Mouse (Mus musculus) left cerebral cortex, adult 11 months (tissue): Measurements from ENCODE around the gene Sgsm2.

Experiments used
- DNase-seq: peaks from one replicate; pipeline ENCODE4 v3.0.0; 2022; ENCODE audit warnings: low spot score

Gene Sgsm2

DNA sequence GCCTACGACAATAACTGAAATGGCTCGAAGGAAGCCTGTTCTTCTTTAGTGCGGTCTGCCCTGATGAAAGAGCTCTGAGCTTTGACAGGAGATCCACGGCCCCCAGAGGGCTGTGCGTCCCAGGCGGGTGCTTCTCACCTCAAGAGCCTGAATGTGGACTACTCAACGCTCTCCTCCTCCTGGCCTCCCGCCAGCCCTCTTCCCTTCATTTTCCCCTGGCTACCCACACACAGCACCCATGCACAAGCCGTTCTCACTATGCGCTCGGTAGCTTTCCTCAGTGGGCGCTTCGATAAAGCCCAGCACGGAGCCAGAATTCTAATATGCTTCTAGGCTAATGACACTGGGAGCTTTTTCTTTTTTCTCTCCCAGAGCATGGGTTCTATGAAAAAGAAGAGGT lies 14.9 kb downstream of the Sgsm2 start:
- DNase-seq = no peak

DNA sequence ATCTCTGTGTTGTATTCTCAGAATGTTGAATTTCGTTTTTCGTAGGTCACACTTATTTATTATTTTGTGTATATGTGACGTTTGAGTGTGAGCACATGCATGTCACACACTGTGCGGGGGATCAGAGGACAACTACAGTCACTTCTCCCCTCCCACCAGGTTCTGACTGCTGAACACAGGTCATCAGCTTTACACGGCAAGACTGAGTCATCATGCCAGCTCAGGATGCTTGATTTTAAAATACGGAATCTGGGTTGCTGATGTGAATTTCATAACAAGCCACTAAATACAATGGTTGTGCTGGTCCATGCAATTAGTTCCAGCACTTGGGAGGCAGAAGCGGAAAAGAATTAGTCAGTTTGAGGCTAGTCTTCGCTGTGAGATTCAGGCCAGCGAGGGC lies 15.9 kb downstream of the Sgsm2 start:
- no peak for DNase-seq

DNA sequence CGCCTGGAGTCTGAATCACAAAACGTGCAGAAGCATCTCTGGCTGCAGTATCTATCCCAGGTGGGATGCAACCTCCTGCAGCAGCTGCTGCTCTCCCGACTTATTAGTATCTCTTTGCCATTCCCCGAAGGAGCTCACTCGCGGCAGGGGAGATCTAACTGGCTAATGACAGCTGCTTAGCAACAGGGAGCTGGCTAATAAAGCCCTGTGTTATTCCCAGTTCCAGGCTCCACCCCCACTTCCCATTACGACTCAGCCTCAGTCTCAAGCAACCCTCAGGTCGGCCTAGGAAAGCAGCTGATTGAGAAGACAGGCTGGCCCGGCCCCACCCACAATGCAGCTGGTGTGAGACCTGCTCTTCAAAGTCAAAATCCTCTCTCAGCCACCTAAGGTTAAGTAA lies 20.1 kb downstream of the Sgsm2 start:
- peak; percentile 72 for DNase-seq

DNA sequence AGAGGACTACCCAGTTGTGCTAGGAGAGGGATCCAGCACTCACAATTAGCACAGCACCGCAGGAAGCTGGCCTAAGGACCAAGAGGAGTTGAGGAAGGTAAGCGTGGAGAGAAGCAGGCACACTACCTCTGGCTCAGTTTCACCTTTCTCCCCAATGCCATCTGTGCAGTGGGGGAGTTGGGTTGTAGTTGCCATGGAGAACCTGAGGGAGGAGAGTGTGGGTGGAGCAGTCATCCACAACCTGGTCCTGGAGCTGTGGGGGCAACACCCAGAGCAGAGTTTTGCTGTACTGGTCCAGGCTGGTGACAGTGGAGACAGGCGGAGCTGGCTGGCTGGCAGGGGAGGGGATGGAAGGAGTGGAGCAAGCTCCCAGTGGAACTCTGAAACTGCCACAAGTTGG lies 22.2 kb downstream of the Sgsm2 start:
- no peak for DNase-seq

DNA sequence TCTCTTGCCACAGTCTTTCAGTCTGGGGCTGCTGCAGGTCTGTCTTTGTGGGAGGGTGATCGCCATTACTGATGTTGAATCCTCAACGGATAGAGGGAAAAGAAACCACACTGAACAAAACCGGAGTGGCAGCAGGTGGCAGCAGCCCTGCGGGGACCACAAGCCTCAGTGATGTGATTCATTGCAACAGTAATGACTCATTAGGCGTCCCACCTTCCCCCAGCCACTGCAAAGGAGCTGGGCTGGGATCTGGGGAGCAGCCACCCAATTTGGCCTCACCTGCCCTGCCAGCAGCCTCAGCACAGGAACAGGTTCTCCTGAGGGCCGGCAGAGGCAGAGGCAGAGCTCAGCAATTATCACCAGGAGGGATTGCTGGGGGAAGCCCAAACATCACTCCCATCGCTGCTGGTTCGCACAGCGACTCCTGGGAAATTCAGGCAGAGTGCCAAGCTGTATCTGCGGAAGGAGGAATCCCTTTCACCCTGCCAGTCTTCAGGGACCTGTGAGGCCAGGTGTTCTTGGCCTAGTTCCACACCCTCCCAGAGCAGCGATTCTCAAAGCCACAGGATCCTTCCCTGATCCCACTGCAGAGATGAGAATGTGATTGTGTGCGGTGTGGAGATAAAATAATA lies 25.8 kb downstream of the Sgsm2 start:
- peak; percentile 35 for DNase-seq

DNA sequence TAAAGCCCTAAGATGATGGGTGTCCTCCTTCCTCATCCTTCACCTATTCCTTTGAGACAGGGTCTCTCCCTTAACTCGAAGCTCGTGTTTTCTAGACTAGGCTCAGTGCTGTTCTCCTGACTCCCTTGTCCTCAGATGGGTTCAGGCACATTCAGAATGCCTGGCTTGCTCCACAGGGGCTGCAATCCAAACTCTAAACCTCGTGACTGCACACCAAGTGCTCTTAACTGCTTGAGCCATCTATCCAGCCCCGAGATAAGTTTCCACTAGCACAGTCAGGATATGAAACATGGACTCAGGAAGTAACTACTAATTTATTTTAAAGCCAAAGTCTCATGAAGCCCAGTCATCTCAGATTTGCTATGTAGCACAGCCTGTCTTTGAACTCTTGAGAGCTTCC lies 26.3 kb downstream of the Sgsm2 start:
- no peak for DNase-seq

DNA sequence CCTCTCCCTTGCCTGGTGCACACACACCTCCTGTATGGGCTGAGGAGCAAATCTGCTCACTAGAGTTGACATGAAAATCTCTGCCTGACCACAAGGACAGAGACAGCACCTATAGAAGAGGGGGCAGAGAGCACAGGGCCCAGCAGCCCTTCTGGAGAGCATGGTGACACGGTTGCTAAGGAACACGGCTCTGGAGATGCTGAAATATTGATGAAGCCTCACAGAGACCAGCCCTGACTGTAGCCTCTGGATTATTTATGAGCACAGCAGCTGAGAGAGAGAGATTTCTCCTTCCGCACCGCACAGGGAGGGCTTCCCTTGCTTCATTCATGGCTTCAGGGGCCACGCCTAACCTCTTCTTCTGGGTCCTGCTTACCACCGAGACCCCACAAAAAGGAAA lies 27.3 kb downstream of the Sgsm2 start:
- no peak for DNase-seq

DNA sequence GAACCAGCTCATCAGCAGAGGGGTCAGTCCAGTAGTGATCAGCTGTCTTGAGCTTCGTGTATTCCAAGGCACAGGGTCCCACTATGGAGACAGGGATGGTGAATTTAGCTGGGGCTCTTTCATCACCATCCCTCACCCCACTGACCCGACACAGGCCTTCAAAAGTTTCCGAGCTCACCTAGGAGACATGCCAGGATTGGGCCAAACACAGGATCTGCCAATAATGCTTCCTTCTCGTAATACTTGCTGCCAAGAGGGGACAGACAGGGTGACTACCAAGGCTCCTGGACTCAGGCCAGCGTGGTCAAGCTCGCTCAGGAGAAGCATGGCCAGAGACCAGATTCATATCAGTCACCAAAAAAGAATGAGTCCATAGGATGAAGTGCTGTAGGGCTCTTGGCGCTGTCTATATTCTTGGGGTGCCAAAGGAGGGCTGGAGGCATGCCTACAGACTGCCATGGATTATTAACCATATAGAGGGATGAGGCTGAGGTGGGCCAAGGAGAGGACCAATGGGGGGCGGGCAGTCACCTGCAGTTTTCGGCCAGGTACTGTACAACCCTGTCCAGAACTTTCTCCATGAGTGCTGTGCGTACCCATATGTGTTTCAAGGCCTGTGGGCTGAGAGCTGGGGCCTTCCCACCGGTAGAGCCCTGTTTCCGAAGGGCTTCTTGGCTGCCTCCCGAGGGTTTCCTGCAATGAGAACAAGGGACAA lies 28.7 kb downstream of the Sgsm2 start:
- no peak for DNase-seq

DNA sequence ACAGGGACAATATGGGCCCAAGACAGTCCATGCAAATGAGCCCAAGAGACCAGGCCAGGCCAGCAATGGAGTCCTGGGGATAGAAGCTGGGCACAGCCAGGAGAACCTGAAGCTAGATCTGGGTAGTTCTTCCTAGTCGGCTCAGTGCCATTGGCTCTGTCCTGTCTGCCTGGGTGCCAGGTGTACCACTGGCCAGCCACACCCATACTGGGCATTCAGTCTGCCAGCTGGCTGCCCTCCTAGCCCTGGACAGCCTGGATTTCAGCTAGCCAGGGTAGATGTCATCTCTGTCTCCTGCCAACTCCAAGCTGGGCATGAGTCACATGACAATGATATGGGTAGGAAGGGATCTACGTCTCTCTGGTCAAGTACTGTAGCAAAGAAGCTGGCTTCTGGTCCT lies 29.7 kb downstream of the Sgsm2 start:
- DNase-seq = no peak

DNA sequence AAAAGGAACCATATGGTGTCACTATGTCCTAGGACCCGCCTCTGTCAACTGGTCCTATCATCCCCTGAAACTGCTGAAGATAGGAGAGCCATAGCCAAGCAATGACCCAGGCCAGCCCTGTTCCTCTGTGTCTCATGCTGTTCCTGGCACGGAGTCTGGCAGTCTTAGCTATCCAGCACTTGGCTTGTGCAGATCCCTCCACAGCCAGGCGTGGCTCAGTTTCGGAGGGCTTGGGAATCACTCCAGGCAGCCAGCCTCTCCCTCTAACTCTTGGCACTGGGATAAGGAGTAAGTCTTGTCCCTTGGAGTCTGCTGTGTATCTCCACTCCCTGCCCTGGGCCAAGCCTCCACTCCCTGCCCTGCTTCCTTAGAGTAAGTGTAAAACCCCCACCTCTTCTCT lies 30.2 kb downstream of the Sgsm2 start:
- DNase-seq = no peak

DNA sequence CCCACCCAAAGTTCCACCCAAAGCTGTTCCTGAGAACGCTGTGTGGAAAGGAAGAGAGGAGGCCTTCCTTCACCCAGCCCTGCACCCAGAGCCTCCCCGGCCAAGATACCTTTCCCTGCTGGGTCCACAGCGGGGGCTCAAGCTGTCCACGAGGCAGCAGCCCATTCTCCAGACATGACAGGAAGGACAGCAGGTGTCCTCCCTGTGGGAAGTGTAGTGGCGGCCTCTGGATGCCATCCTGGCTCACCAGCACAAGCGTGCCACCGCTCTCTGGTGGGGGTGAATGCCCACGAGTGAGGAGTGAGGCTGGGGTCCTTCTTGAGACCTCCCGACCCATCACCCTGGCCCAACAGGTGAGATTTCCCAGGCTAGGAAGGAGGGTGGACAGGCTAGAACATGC lies 31.6 kb downstream of the Sgsm2 start:
- DNase-seq = no peak

DNA sequence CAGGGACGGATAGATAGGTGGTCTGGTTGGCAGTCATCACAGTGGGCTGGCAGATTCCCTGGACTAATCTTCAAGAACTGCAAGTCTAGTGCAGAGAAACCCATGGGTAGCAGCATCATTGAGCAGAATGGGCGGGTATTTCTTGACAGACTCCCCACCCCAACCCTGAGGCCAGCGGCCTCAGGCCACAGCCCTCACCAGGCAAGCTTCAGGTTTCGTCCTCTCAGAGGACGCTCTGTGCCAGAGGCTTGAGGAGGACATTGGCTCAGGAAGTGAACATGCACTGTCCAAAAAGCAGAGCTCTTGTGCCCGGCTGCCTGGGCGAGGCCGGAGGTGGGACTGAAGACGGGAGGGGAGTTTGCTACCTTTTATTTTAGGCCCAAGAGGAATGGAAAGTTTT lies 32.4 kb downstream of the Sgsm2 start:
- no peak for DNase-seq

DNA sequence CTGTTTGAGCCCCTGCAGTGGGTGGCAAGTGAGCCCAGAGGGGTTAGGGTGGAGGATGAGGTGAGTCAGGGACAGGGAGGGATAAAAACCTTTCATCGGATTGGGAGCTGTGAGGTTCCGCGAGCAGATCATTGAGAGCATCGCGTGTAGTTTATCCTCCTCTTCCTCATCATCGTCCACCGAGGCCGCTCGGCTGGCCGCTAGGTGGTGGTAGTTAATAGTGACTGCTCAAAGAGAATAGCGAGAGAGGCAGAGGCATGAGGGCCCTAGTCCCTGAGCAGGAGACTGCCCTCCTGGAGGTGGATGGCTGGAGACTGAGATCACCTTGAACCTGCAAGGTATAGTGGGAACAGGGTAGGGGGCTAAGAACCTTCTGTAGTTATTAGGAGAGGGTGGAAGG lies 33.4 kb downstream of the Sgsm2 start:
- no peak for DNase-seq

DNA sequence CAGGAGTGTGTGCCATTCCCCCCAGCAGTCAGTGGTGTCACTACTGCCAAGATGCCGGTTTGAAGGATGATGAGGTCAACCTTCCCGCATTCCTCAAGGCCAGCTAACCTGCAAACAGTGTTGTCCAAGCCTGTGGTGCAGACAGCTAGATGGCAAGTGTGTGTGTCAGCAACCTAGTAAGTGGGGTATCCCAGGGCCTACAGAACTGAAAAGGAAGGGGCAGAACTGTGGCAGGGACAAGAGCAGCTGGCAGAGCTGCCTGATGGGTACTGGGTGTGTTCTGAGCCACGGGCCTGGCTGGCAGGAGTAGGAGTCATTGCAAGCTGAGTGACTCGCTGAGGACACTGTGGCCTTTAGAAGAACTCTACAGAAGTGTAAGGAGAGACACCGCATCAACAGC lies 34.7 kb downstream of the Sgsm2 start:
- no peak for DNase-seq

DNA sequence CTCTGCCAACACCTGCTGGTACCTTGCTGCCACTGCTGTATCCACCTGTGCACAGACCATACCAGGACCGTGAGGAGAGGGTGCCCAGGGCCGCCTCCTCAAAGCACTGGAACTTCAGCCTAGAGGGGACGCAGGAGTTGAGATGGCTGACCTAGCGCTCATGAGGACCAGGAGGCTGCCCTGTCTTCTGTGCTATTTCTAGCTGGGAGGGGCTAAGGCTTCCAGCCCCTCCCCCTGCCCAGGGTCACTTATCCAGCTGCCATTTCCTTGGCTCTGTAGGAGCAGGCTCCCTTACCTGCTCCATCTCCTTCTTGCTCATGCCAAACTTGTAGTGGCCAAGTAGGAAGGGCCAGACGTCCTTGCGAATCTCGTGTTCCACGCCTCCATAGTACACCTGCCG lies 39.1 kb downstream of the Sgsm2 start:
- no peak for DNase-seq

DNA sequence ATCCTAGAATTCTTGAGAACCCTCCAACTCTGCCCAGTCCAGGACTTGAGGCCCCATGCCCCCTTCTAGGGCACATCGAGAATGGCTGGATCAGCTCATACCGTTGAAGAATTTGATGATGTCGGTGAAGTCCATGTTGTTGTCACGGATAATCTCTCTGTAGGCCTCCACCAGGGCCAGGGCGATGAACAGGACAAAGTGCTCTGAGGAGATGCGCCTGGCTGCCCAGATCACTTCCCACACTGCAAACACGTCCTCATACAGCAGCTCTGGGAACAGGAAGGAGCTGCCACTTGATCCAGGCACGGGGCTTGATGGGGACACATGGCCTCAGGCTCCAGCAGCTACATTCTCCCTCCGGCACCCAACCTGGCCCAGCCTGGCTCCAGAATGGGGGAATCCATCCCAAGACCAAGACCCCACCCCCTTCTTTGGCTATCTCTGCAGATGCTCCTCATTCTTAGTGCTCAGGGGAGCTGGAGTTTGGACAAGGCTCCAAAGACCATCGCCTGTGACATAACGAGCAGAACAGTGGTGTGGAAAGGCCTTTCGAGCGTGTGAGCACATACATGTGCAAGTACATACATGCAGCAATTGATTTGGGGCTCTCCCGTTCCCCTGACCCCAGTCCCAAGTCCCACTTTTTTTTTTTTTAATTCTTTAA lies 45.7 kb downstream of the Sgsm2 start:
- no peak for DNase-seq

DNA sequence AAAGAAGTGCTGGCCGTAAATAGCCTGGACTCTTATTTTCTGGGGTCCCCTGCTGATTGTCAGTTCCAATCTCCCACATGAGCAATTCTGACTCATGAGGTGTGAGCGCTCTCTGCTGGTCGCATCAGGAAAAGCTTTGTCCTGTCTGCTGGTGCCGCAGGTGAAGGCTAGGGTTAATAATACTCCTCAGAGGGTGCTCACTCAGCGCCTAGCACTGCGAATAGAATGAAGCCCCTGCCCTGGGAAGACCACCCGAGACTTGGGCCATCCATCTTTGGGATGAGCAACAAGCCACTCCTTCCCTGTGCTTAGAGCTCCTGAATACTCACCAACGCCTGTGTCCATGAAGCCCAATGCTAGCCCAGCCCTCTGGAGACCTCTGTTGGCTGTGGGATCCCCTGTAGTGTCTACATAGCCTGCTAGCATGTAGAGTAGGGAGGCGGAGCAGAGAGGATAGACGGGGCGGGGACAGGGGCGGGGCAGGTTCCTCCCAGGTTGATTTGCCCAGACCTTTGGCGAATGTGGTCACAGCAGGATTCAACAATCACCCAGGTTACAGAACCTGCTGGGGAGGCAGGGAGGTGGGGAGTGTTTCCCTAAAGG lies 48.8 kb downstream of the Sgsm2 start:
- DNase-seq = no peak

DNA sequence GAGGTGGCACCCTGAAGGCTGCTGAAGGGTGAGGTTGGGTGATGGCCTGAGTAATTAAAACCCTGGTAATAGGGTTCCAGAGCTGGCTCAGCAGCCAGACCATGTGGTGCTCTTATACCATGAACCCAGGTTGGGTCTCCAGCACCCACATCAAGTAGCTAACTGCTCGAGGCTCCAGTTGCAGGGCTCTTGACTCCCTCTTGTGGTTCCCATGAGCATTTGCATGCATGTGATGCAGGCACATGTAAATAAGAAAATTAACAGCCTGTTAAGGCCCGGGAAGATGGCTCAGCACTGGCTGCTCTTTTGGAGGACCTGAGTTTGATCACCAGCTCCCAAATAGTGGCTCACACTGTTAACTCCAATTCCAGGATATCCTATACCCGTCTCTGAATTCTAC lies 51.1 kb downstream of the Sgsm2 start:
- DNase-seq = no peak

DNA sequence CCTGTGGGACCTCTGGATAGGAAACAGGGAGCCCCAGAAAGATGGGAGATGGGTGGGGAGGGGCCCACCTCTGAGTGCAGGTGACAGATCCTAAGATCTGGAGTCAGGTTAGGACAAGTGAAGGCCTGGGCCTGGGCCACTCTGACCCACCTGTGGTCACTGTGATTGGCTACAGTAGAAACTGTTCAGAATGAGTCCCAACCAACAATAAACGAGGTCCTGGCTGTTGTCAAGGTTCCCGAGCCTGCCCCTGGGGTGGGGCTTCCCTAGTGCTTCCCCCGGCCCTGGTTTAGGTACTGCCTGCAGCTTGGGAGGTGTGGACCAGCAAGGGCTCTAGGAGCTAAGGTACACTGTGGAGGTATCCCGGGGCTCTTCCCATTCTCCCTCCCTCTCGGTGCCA lies 53.1 kb downstream of the Sgsm2 start:
- DNase-seq = no peak

DNA sequence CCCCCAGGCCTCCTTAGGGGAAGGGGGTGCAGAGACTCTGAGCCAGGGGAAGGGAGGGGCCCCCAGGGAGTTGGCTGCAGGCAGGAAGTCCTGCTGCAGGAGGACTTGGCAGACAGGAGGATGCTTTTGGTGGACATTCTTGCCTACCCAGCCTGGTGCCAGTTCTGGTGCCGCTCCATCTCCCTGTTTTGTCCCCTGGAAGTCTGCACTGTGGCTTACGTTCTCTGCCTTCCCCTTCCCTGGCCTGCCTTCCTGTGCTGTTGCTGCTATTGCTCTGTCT lies 53.5 kb downstream of the Sgsm2 start:
- no peak for DNase-seq

DNA sequence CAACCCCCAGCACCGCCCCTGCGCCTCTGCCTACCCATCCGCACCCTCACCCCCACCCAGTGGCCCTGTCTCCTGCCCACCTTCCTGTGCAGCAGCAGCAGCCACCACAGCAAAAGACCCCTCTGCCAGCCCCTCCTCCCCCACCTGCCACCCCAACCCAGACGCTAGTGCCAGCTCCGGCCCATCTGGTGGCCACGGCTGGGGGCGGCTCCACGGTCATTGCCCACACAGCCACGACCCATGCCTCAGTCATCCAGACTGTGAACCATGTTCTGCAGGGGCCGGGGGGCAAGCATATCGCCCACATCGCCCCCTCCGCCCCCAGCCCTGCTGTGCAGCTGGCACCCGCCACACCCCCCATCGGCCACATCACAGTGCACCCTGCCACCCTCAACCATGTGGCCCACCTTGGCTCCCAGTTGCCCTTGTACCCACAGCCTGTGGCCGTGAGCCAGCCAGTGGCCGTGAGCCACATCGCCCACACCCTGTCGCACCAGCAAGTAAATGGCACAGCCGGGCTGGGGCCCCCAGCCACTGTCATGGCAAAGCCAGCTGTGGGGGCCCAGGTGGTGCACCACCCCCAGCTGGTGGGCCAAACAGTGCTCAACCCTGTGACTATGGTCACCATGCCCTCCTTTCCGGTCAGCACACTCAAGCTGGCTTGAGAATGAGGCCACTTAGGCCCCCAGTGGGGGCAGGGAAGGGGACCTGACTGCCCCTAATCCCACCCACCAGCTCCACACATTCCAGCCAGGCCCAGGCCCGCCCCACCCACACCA lies 54.0 kb downstream of the Sgsm2 start:
- no peak for DNase-seq

DNA sequence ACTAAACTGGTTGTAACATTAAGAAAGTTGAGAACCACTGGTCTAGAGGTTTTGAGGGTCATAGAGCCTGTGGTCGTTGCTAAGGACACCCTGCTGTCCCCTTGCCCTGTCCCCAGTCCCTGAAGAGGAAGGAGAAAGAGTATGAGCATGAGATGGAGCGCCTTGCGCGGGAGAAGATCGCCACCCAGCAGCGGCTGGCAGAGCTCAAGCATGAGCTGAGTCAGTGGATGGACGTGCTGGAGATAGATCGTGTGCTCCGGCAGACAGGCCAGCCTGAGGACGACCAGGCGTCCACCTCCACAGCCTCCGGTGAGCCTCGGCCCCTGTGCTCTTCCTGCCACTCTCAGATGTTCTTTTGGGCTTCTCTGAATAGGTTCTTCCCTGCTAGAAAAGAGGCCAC lies 54.8 kb downstream of the Sgsm2 start:
- DNase-seq = no peak

DNA sequence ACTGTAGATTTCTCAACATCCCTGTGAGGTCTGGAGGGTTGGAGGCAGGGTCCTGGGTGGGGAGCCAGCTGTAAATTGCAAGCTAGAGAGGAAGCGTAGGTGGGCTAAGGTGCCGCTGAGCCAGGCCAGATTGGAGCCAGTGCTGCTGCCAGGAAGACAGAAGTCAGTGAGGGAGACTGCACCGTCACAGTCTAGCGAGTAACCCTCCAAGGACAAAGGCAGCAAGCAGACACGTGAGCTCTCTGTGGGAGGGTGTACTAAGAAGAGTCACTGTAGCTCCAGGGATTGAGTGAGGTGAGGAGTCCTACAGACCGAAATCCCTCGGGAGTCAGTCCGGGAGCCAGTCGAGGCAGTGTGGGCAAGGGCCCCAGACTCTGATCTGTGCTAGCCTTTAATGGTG lies 55.5 kb downstream of the Sgsm2 start:
- DNase-seq = no peak
